Mouse (Mus musculus): ENCODE data around the gene Ilvbl. TPM values are rescaled to one million over a fixed set of nuclear protein-coding genes. Genes with fewer than 3 reads are reported as not detected.
"Not testable (repeated sequence)": the region's sequence is repeated elsewhere in the genome, so short reads cannot be mapped to it uniquely, and the experiment has no call there.

Ilvbl gene
- polyA plus RNA-seq, 1 experiment from 2014 or later = 29.8 TPM

- WGBS (ENCODE audit: insufficient replicate concordance) = 87% methylated on average over 5 of the region's 5 CpGs
- H3K4me3 ChIP-seq (ENCODE audit: low read depth, low read length) = no peak overlapping the region
- H3K27ac ChIP-seq (ENCODE audit: low read depth, low read length) = no peak overlapping the region
- peaks cover 7% of the 10 kb centered on the region; the same call in 1 of the 2 replicates for H3K4me1 ChIP-seq (ENCODE audit: control insufficient read depth, insufficient read depth, low read length)
- H3K9ac ChIP-seq (ENCODE audit: low read depth, low read length) = no peak overlapping the region
- peaks cover 9% of the 10 kb centered on the region; the same call in 1 of the 2 replicates for H3K36me3 ChIP-seq (ENCODE audit: control insufficient read depth, insufficient read depth, low read length)
- ATAC-seq (replicated peaks; ENCODE audit: insufficient number of reproducible peaks, low FRiP score, low TSS enrichment) = no peak
- H3K27me3 ChIP-seq (ENCODE audit: control insufficient read depth, insufficient read depth, low read length) = no peaks in the 10 kb centered on the region
- no peaks in the 10 kb centered on the region for H3K9me3 ChIP-seq (replicated peaks; ENCODE audit: control insufficient read depth, low read length)
- H3K4me2 ChIP-seq = no peak overlapping the region
Observed at GRCm38 (mm10) chr10:78593736-78594135, 19.6 kb downstream of the Ilvbl start.

- WGBS (ENCODE audit: insufficient replicate concordance) = 67% methylated on average over 6 of the region's 6 CpGs
- H3K4me1 ChIP-seq (ENCODE audit: control insufficient read depth, insufficient read depth, low read length) = peaks cover 7% of the 10 kb centered on the region; the same call in 1 of the 2 replicates
- no peaks in the 10 kb centered on the region for H3K9me3 ChIP-seq (replicated peaks; ENCODE audit: control insufficient read depth, low read length)
- H3K27ac ChIP-seq (ENCODE audit: low read depth, low read length) = no peak overlapping the region
- no peaks in the 10 kb centered on the region for H3K27me3 ChIP-seq (ENCODE audit: control insufficient read depth, insufficient read depth, low read length)
- no peak overlapping the region for H3K9ac ChIP-seq (ENCODE audit: low read depth, low read length)
- H3K36me3 ChIP-seq (ENCODE audit: control insufficient read depth, insufficient read depth, low read length) = peaks cover 5% of the 10 kb centered on the region; the same call in 1 of the 2 replicates
- H3K4me2 ChIP-seq = no peak overlapping the region
- ATAC-seq (replicated peaks; ENCODE audit: insufficient number of reproducible peaks, low FRiP score, low TSS enrichment) = no peak
- H3K4me3 ChIP-seq (ENCODE audit: low read depth, low read length) = no peak overlapping the region
Observed at GRCm38 (mm10) chr10:78594157-78594556, 20.0 kb downstream of the Ilvbl start.

DNA sequence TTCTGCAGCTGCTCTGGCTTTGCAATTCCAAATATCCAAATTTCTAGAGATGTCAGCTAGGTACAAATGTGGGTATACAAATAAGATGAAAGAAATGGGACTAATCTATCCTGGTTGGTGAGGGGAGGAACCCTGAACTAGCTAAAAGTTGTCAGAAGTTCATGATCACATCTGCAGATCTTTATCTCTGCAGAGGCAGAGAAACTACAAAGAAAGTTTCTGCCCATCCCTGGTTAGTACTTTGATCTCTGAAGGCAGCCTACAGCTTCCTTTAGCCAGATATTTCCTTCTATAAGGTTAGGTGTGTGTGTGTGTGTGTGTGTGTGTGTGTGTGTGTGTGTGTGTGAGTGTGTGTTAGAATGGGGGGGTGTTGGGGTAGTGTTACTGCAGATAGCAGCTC is 20.4 kb downstream of the Ilvbl start:
- no peak overlapping the region for H3K4me3 ChIP-seq (ENCODE audit: low read depth, low read length)

GRCm38 (mm10) chr10:78599865-78600264 is 25.7 kb downstream of the Ilvbl start:
- no peak for ATAC-seq (replicated peaks; ENCODE audit: insufficient number of reproducible peaks, low FRiP score, low TSS enrichment)
- Histone ChIP-seq H3K27me3 (ENCODE audit: control insufficient read depth, insufficient read depth, low read length) (no peaks in the 10 kb centered on the region), H3K27ac (ENCODE audit: low read depth, low read length) (no peak overlapping the region), H3K36me3 (ENCODE audit: control insufficient read depth, insufficient read depth, low read length) (no peaks in the 10 kb centered on the region), H3K9ac (ENCODE audit: low read depth, low read length) (no peak overlapping the region), H3K4me3 (ENCODE audit: low read depth, low read length) (no peak overlapping the region), H3K4me2 (no peak overlapping the region), H3K4me1 (ENCODE audit: control insufficient read depth, insufficient read depth, low read length) (no peaks in the 10 kb centered on the region), H3K9me3 (replicated peaks; ENCODE audit: control insufficient read depth, low read length) (no peaks in the 10 kb centered on the region)
- WGBS (ENCODE audit: insufficient replicate concordance) = 78% methylated on average over 5 of the region's 5 CpGs

More for the DNA sequence above, 20.4 kb downstream of the Ilvbl start:
- Histone ChIP-seq H3K9ac (ENCODE audit: low read depth, low read length) (no peak overlapping the region), H3K9me3 (replicated peaks; ENCODE audit: control insufficient read depth, low read length) (no peaks in the 10 kb centered on the region), H3K36me3 (ENCODE audit: control insufficient read depth, insufficient read depth, low read length) (peaks cover 2% of the 10 kb centered on the region; the same call in 1 of the 2 replicates), H3K27ac (ENCODE audit: low read depth, low read length) (no peak overlapping the region), H3K27me3 (ENCODE audit: control insufficient read depth, insufficient read depth, low read length) (no peaks in the 10 kb centered on the region), H3K4me2 (no peak overlapping the region), H3K4me1 (ENCODE audit: control insufficient read depth, insufficient read depth, low read length) (peaks cover 7% of the 10 kb centered on the region; the same call in 1 of the 2 replicates)
- ATAC-seq (replicated peaks; ENCODE audit: insufficient number of reproducible peaks, low FRiP score, low TSS enrichment) = no peak

GRCm38 (mm10) chr10:78605080-78605479 is 30.9 kb downstream of the Ilvbl start:
- no peak overlapping the region for H3K4me3 ChIP-seq (ENCODE audit: low read depth, low read length)

GRCm38 (mm10) chr10:78607602-78608001 is 33.5 kb downstream of the Ilvbl start:
- Histone ChIP-seq H3K27ac (ENCODE audit: low read depth, low read length) (no peak overlapping the region), H3K4me2 (no peak overlapping the region), H3K36me3 (ENCODE audit: control insufficient read depth, insufficient read depth, low read length) (no peaks in the 10 kb centered on the region), H3K4me3 (ENCODE audit: low read depth, low read length) (no peak overlapping the region), H3K9me3 (replicated peaks; ENCODE audit: control insufficient read depth, low read length) (no peaks in the 10 kb centered on the region), H3K9ac (ENCODE audit: low read depth, low read length) (no peak overlapping the region), H3K4me1 (ENCODE audit: control insufficient read depth, insufficient read depth, low read length) (no peaks in the 10 kb centered on the region), H3K27me3 (ENCODE audit: control insufficient read depth, insufficient read depth, low read length) (no peaks in the 10 kb centered on the region)
- 66% methylated on average over 3 of the region's 3 CpGs for WGBS (ENCODE audit: insufficient replicate concordance)
- ATAC-seq (replicated peaks; ENCODE audit: insufficient number of reproducible peaks, low FRiP score, low TSS enrichment) = no peak

More at GRCm38 (mm10) chr10:78605080-78605479, 30.9 kb downstream of the Ilvbl start:
- no peak overlapping the region for H3K9ac ChIP-seq (ENCODE audit: low read depth, low read length)
- ATAC-seq (replicated peaks; ENCODE audit: insufficient number of reproducible peaks, low FRiP score, low TSS enrichment) = no peak
- no peaks in the 10 kb centered on the region for H3K4me1 ChIP-seq (ENCODE audit: control insufficient read depth, insufficient read depth, low read length)
- no peak overlapping the region for H3K4me2 ChIP-seq
- no peaks in the 10 kb centered on the region for H3K9me3 ChIP-seq (replicated peaks; ENCODE audit: control insufficient read depth, low read length)
- H3K27ac ChIP-seq (ENCODE audit: low read depth, low read length) = no peak overlapping the region
- H3K36me3 ChIP-seq (ENCODE audit: control insufficient read depth, insufficient read depth, low read length) = no peaks in the 10 kb centered on the region
- no peaks in the 10 kb centered on the region for H3K27me3 ChIP-seq (ENCODE audit: control insufficient read depth, insufficient read depth, low read length)
- WGBS (ENCODE audit: insufficient replicate concordance) = 38% methylated on average over 3 of the region's 3 CpGs

DNA sequence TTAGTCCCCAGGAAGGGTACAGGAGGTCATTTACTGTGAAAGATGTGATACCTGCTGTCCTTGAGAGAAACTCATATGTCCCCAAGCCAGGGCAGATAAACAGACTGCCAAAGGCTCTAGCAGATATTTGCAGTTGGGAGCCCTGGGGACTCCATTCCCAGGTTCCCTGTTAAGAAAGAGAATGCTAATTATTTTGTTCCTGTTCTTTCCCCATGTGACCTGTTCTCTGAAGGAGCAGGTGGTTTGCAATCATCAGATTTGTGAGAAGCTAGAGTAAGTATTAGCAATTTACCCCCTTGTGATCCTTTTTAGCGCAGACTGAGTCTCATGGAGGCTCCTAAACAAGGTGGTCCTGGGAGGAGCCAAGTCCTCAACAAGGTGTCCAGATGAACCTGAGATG is 43.8 kb downstream of the Ilvbl start, which contains the start of gene Olfr1357:
Olfr1357 (minus strand) TSS at position 101 of the 400 bp plus-strand sequence.
- H3K4me3 ChIP-seq (ENCODE audit: low read depth, low read length) = no peak within 1 kb of the TSS
- ATAC-seq (replicated peaks; ENCODE audit: insufficient number of reproducible peaks, low FRiP score, low TSS enrichment) = no peak
- no peak within 1 kb of the TSS for H3K27ac ChIP-seq (ENCODE audit: low read depth, low read length)
- no peak within 1 kb of the TSS for H3K4me2 ChIP-seq
- no peaks in the 10 kb centered on the region for H3K36me3 ChIP-seq (ENCODE audit: control insufficient read depth, insufficient read depth, low read length)
- H3K9me3 ChIP-seq (replicated peaks; ENCODE audit: control insufficient read depth, low read length) = no peaks in the 10 kb centered on the region
- H3K4me1 ChIP-seq (ENCODE audit: control insufficient read depth, insufficient read depth, low read length) = no peaks in the 10 kb centered on the region
- H3K27me3 ChIP-seq (ENCODE audit: control insufficient read depth, insufficient read depth, low read length) = no peaks in the 10 kb centered on the region
- no peak within 1 kb of the TSS for H3K9ac ChIP-seq (ENCODE audit: low read depth, low read length)
- 71% methylated on average over 1 of the region's 1 CpGs for WGBS (ENCODE audit: insufficient replicate concordance)

- not testable (repeated sequence) for H3K4me2 ChIP-seq; H3K9me3 ChIP-seq (replicated peaks; ENCODE audit: control insufficient read depth, low read length); H3K36me3 ChIP-seq (ENCODE audit: control insufficient read depth, insufficient read depth, low read length); H3K4me3 ChIP-seq (ENCODE audit: low read depth, low read length); H3K27me3 ChIP-seq (ENCODE audit: control insufficient read depth, insufficient read depth, low read length); H3K27ac ChIP-seq (ENCODE audit: low read depth, low read length); H3K9ac ChIP-seq (ENCODE audit: low read depth, low read length); H3K4me1 ChIP-seq (ENCODE audit: control insufficient read depth, insufficient read depth, low read length); ATAC-seq (replicated peaks; ENCODE audit: insufficient number of reproducible peaks, low FRiP score, low TSS enrichment)
- WGBS (ENCODE audit: insufficient replicate concordance) = 64% methylated on average over 3 of the region's 3 CpGs
Observed at GRCm38 (mm10) chr10:78623143-78623542, 49.0 kb downstream of the Ilvbl start.

GRCm38 (mm10) chr10:78630194-78630593 is 56.0 kb downstream of the Ilvbl start:
- no peaks in the 10 kb centered on the region for H3K9me3 ChIP-seq (replicated peaks; ENCODE audit: control insufficient read depth, low read length)
- no peak overlapping the region for H3K4me3 ChIP-seq (ENCODE audit: low read depth, low read length)
- H3K36me3 ChIP-seq (ENCODE audit: control insufficient read depth, insufficient read depth, low read length) = no peaks in the 10 kb centered on the region
- no peak overlapping the region for H3K4me2 ChIP-seq
- H3K9ac ChIP-seq (ENCODE audit: low read depth, low read length) = no peak overlapping the region
- no peak for ATAC-seq (replicated peaks; ENCODE audit: insufficient number of reproducible peaks, low FRiP score, low TSS enrichment)
- 58% methylated on average over 4 of the region's 4 CpGs for WGBS (ENCODE audit: insufficient replicate concordance)
- H3K27ac ChIP-seq (ENCODE audit: low read depth, low read length) = no peak overlapping the region
- no peaks in the 10 kb centered on the region for H3K27me3 ChIP-seq (ENCODE audit: control insufficient read depth, insufficient read depth, low read length)
- no peaks in the 10 kb centered on the region for H3K4me1 ChIP-seq (ENCODE audit: control insufficient read depth, insufficient read depth, low read length)
